Mouse (Mus musculus): ENCODE measurements around the gene Gm48552. TPM values are rescaled to one million over a fixed set of nuclear protein-coding genes. Genes with fewer than 3 reads are reported as not detected.

Gm48552 gene
- total and polyA plus RNA-seq, 3 experiments, result 0.88 to 1.2 TPM; not detected in 1

DNA sequence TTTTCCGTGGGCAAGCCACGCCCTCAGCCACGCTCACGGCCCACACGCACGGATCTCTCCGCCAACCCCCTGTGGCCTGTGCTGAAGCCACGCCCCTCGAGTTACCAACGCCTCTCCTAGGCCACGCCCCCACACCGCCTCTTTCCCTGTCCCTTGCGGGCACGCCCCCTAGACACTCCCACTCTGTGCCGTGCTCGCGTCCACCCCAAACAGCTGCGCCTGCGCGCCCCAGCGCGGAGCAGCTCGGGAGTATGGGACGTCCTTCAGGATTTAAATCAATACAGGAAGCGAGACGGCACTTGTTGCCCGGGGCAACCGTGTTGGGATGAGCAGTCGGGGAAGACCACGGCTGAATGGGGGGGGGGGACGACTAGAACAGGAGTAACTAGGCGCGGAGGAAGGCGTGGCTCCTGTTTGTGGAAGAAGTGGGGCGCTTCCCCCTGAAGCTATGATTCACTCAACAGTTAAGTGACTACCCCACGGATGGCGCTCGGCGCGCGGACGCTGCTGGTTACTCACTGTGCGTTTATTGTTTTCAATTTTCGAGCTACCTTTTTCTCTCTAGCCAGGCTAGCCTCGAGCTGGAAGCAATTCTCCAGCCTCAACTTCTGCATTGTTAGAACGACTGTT is 10.1 kb upstream of the Gm48552 start:
- under 1% methylated on average over 44 of the region's 46 CpGs for WGBS
- Histone ChIP-seq H3K79me2 (replicated peaks; ENCODE audit: control insufficient read depth, insufficient read depth, low read length) (peaks cover 2% of the 10 kb centered on the region), H3K4me1 (ENCODE audit: control insufficient read depth, insufficient read depth, low read length) (peaks cover 4% of the 10 kb centered on the region; the same call in 1 of the 2 replicates), H3K27me3 (ENCODE audit: control insufficient read depth, insufficient read depth, low read length) (no peaks in the 10 kb centered on the region), H3K36me3 (ENCODE audit: control insufficient read depth, insufficient read depth, low read length) (no peaks in the 10 kb centered on the region), H3K27ac (peak overlapping the region; percentile 72), H3K4me3 (peak overlapping the region; percentile 60), H3K9ac (ENCODE audit: low read depth, low read length) (peak overlapping the region; percentile 6; the same call in 1 of the 2 replicates)
- peak; percentile 66; the same call in 1 of the 2 replicates for TF ChIP-seq POLR2A (IDR thresholded peaks at IDR 0.05; ENCODE audit: insufficient read depth, low read depth, low read length)
- TF ChIP-seq CTCF (IDR thresholded peaks at IDR 0.05), result no peak
- TF ChIP-seq EP300 (IDR thresholded peaks at IDR 0.05; ENCODE audit: insufficient read depth, low read depth, low read length), result 0 out of 2 replicates have a peak, but pooled peaks have one; percentile 37
- peak; percentile 100 for DNase-seq
- intact Hi-C loops (cut with DNase I), result no loop called here

- 59% methylated on average over 3 of the region's 3 CpGs for WGBS
- no peaks in the 10 kb centered on the region for H3K36me3 ChIP-seq (ENCODE audit: control insufficient read depth, insufficient read depth, low read length)
- no peak overlapping the region for H3K9ac ChIP-seq (ENCODE audit: low read depth, low read length)
- H3K4me1 ChIP-seq (ENCODE audit: control insufficient read depth, insufficient read depth, low read length), result peaks cover 4% of the 10 kb centered on the region; the same call in 1 of the 2 replicates
- H3K27me3 ChIP-seq (ENCODE audit: control insufficient read depth, insufficient read depth, low read length), result no peaks in the 10 kb centered on the region
- peak overlapping the region; percentile 72 for H3K27ac ChIP-seq
- TF ChIP-seq CTCF (IDR thresholded peaks at IDR 0.05) (no peak), EP300 (IDR thresholded peaks at IDR 0.05; ENCODE audit: insufficient read depth, low read depth, low read length) (no peak), POLR2A (IDR thresholded peaks at IDR 0.05; ENCODE audit: insufficient read depth, low read depth, low read length) (no peak)
- H3K79me2 ChIP-seq (replicated peaks; ENCODE audit: control insufficient read depth, insufficient read depth, low read length), result peaks cover 2% of the 10 kb centered on the region
- H3K4me3 ChIP-seq, result peak overlapping the region; percentile 60
- DNase-seq, result no peak
- intact Hi-C loops (cut with DNase I), result no loop called here
Measured at GRCm38 (mm10) chr10:81379183-81379553, 9.6 kb upstream of the Gm48552 start.

GRCm38 (mm10) chr10:81379809-81380378 is 8.9 kb upstream of the Gm48552 start:
- 82% methylated on average over 6 of the region's 6 CpGs for WGBS
- intact Hi-C loops (cut with DNase I), result no loop called here
- H3K4me3 ChIP-seq, result no peak overlapping the region

DNA sequence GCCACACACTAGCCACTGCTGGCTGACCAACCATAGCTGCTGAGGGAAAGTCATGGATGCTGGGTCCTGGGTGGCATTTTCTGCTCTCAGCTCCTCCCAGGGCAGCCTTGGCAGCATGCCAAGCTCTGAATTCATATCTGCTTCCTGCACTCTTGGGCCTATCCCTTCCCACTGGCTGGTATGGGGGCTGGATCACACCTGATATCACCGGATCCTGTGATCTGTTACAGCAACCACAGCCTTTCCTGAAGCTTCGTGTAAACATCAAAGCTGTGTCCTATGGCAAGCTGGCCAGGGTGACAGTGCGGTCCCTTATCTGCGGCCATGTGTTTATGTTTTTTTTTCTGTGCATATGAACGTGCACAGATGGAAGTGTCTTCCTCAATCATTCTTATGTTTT is 6.8 kb upstream of the Gm48552 start:
- TF ChIP-seq EP300 (IDR thresholded peaks at IDR 0.05; ENCODE audit: insufficient read depth, low read depth, low read length) (no peak), POLR2A (IDR thresholded peaks at IDR 0.05; ENCODE audit: insufficient read depth, low read depth, low read length) (no peak), CTCF (IDR thresholded peaks at IDR 0.05) (no peak)
- H3K4me3 ChIP-seq, result no peak overlapping the region
- no peaks in the 10 kb centered on the region for H3K27me3 ChIP-seq (ENCODE audit: control insufficient read depth, insufficient read depth, low read length)
- intact Hi-C loops (cut with DNase I), result no loop called here
- H3K79me2 ChIP-seq (replicated peaks; ENCODE audit: control insufficient read depth, insufficient read depth, low read length), result no peaks in the 10 kb centered on the region; the same call in 1 of the 2 replicates
- DNase-seq, result no peak
- 22% methylated on average over 5 of the region's 5 CpGs for WGBS
- H3K4me1 ChIP-seq (ENCODE audit: control insufficient read depth, insufficient read depth, low read length), result peaks cover 6% of the 10 kb centered on the region
- H3K27ac ChIP-seq, result no peak overlapping the region
- no peaks in the 10 kb centered on the region for H3K36me3 ChIP-seq (ENCODE audit: control insufficient read depth, insufficient read depth, low read length)
- H3K9ac ChIP-seq (ENCODE audit: low read depth, low read length), result no peak overlapping the region

More at GRCm38 (mm10) chr10:81379809-81380378, 8.9 kb upstream of the Gm48552 start:
- DNase-seq, result no peak
- no peak overlapping the region for H3K9ac ChIP-seq (ENCODE audit: low read depth, low read length)
- H3K27me3 ChIP-seq (ENCODE audit: control insufficient read depth, insufficient read depth, low read length), result no peaks in the 10 kb centered on the region
- H3K27ac ChIP-seq, result no peak overlapping the region
- no peak for TF ChIP-seq CTCF (IDR thresholded peaks at IDR 0.05)
- TF ChIP-seq POLR2A (IDR thresholded peaks at IDR 0.05; ENCODE audit: insufficient read depth, low read depth, low read length), result no peak
- H3K36me3 ChIP-seq (ENCODE audit: control insufficient read depth, insufficient read depth, low read length), result no peaks in the 10 kb centered on the region
- H3K4me1 ChIP-seq (ENCODE audit: control insufficient read depth, insufficient read depth, low read length), result peaks cover 5% of the 10 kb centered on the region
- peaks cover 2% of the 10 kb centered on the region; the same call in 1 of the 2 replicates for H3K79me2 ChIP-seq (replicated peaks; ENCODE audit: control insufficient read depth, insufficient read depth, low read length)

GRCm38 (mm10) chr10:81383802-81384604 is 4.8 kb upstream of the Gm48552 start, which contains the start of the genes Dohh and Gm48551:
Gene Dohh, plus strand, starts transcription at chr10:81384428.
Gene Gm48551, plus strand, starts transcription at chr10:81384466.
- no peaks in the 10 kb centered on the region; the same call in 1 of the 2 replicates for H3K79me2 ChIP-seq (replicated peaks; ENCODE audit: control insufficient read depth, insufficient read depth, low read length)
- 7% methylated on average over 54 of the region's 54 CpGs for WGBS
- intact Hi-C loops (cut with DNase I), result no loop called here

More at GRCm38 (mm10) chr10:81383802-81384604, 4.8 kb upstream of the Gm48552 start, which contains the start of the genes Dohh and Gm48551:
- H3K27ac ChIP-seq, result peak within 1 kb of the TSS; percentile 94
- peaks cover 4% of the 10 kb centered on the region for H3K4me1 ChIP-seq (ENCODE audit: control insufficient read depth, insufficient read depth, low read length)
- H3K27me3 ChIP-seq (ENCODE audit: control insufficient read depth, insufficient read depth, low read length), result no peaks in the 10 kb centered on the region
- DNase-seq, result peak; percentile 98 to 99
- peak within 1 kb of the TSS; percentile 73 for H3K9ac ChIP-seq (ENCODE audit: low read depth, low read length)
- H3K36me3 ChIP-seq (ENCODE audit: control insufficient read depth, insufficient read depth, low read length), result no peaks in the 10 kb centered on the region
- TF ChIP-seq EP300 (IDR thresholded peaks at IDR 0.05; ENCODE audit: insufficient read depth, low read depth, low read length), result peak; percentile 83; the same call in 1 of the 2 replicates
- no peak for TF ChIP-seq CTCF (IDR thresholded peaks at IDR 0.05)
- peak; percentile 91 for TF ChIP-seq POLR2A (IDR thresholded peaks at IDR 0.05; ENCODE audit: insufficient read depth, low read depth, low read length)
- H3K4me3 ChIP-seq, result peak within 1 kb of the TSS; percentile 82

Data from heart, adult 2 months (tissue).